Mouse (Mus musculus) lung, adult 2 months (tissue): ENCODE data around the gene Hmgb1.

Source experiments
- CTCF ChIP-seq: fragments of 200-500 bp; IDR thresholded peaks from 2 replicates; pipeline ENCODE4 v1.5.1; 2011; ENCODE audit warnings: mild to moderate bottlenecking, low read length, control low read depth; ENCODE audit not compliant: insufficient read depth
- POLR2A ChIP-seq: fragments of 200-500 bp; IDR thresholded peaks from 2 replicates; pipeline ENCODE4 v1.6.1; 2011; ENCODE audit warnings: low read depth, mild to moderate bottlenecking, control low read depth, low read length, borderline replicate concordance; ENCODE audit errors: extremely low read depth

DNA sequence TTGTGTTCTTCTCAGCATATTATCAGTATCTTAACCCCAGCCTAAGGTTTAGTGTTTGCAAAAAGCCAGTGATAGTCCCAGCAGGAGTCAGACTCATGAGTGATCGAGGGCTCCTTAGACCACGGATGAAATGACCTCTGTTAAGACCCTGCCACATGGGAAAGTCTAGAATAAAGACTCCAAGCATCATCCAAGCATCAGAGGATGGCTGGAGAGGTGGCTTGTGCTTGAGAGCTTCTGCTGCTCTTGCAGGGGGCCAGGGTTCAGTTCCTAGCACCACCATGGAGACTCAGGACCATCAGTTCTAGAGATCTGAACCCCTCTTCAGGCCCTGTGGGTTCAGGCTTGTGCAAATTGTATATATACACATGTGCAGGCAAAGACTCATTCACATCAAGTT, 16.2 kb downstream of the Hmgb1 start:
- no peak for TF ChIP-seq CTCF
- TF ChIP-seq POLR2A, result no peak
